In the genomic region with DNA sequence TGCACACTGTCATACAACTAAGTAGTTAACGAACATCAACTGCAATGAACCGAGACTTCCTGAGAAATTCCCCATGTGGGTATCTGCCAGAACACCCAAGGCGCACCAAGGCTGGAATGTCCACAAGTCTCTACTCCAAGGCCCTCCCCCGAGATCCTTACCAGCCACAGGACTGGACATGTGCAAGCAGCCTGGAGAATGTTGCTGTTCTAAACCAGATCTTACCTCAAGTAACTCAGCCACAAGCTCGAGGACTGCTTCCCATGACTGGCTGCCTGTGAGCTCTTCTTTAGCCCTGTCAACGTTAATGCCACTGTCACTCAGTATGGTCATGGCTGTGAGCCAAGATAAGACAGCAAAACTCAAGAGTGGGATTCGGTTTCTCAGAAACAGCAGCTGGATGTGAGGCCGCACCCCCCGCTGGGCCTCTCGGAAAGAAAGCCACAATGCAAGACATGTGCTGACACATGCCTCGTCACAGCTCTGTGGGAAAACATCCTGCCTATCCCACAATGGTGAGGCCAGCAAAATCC, we compare ENCODE assay signal across 8 mouse cellular contexts. TPM values are rescaled to one million over a fixed set of nuclear protein-coding genes. Genes with fewer than 3 reads are reported as not detected.
DNase-seq lines count a peak whose midpoint lies in the region; ATAC-seq and TF ChIP-seq lines count a peak whose summit lies in the region.

No protein-coding gene starts in this region.

- no peak for TF ChIP-seq EP300 in stomach, postnatal 0 days (optimal IDR thresholded peaks at IDR 0.05)

- H3K36me3 ChIP-seq in liver, embryonic 12.5 days: peaks cover 30% of the 10 kb centered on the region
- no peaks in the 10 kb centered on the region for H3K36me3 ChIP-seq in stomach, postnatal 0 days (ENCODE audit: control insufficient read depth, insufficient read depth, low read length)

- H3K9ac ChIP-seq in liver, embryonic 12.5 days: peak overlapping the region; percentile 73
- H3K9ac ChIP-seq in stomach, postnatal 0 days (ENCODE audit: low read length): no peak overlapping the region

- no peaks in the 10 kb centered on the region for H3K27me3 ChIP-seq in liver, embryonic 12.5 days (replicated peaks)
- no peaks in the 10 kb centered on the region for H3K27me3 ChIP-seq in stomach, postnatal 0 days (ENCODE audit: control insufficient read depth, insufficient read depth, low read length)

- peak overlapping the region; percentile 73 for H3K27ac ChIP-seq in gastrocnemius, adult 2 months
- peak overlapping the region; percentile 97 for H3K27ac ChIP-seq in liver, embryonic 12.5 days
- H3K27ac ChIP-seq in stomach, postnatal 0 days (replicated peaks): no peak overlapping the region; the same call in 1 of the 2 replicates

- intact Hi-C loops in gastrocnemius, adult 2 months (cut with DNase I): no loop called here

- no peak overlapping the region for H3K4me3 ChIP-seq in gastrocnemius, adult 2 months
- peak overlapping the region; percentile 61 for H3K4me3 ChIP-seq in liver, embryonic 12.5 days
- no peak overlapping the region for H3K4me3 ChIP-seq in stomach, postnatal 0 days (ENCODE audit: low read depth, low read length)

- H3K4me1 ChIP-seq in liver, embryonic 12.5 days: peaks cover 87% of the 10 kb centered on the region
- H3K4me1 ChIP-seq in stomach, postnatal 0 days (replicated peaks; ENCODE audit: control insufficient read depth, insufficient read depth): no peaks in the 10 kb centered on the region

- H3K4me2 ChIP-seq in liver, embryonic 12.5 days: peak overlapping the region; percentile 73
- no peak overlapping the region for H3K4me2 ChIP-seq in stomach, postnatal 0 days (replicated peaks; ENCODE audit: low read depth)

- no peak for TF ChIP-seq CTCF in gastrocnemius, adult 2 months (IDR thresholded peaks at IDR 0.05)
- TF ChIP-seq CTCF in stomach, postnatal 0 days (IDR thresholded peaks at IDR 0.05; ENCODE audit: low read depth): no peak

- peak; percentile 49 for DNase-seq in gastrocnemius, adult 2 months
- DNase-seq in gastrocnemius, postnatal 10 days: no peak
- peak; percentile 94 for DNase-seq in c-Kit-positive CD71-positive TER-119-positive erythroid progenitor cells, embryonic 14.5 days (ENCODE audit: low spot score)
- peak; percentile 46 for DNase-seq in heart, postnatal 4 days
- no peak for DNase-seq in stomach, postnatal 0 days (ENCODE audit: low spot score)
- DNase-seq in adrenal gland, postnatal 36 days: no peak

- peak; percentile 94 for ATAC-seq in liver, embryonic 12.5 days
- peak; percentile 53; the same call in 1 of the 2 replicates for ATAC-seq in stomach, postnatal 0 days (ENCODE audit: low FRiP score, low TSS enrichment)
- no peak for ATAC-seq in activated CD4-positive, CD25-positive, alpha-beta regulatory T cell, adult 4 months

- H3K9me3 ChIP-seq in liver, embryonic 12.5 days (replicated peaks): no peaks in the 10 kb centered on the region
- H3K9me3 ChIP-seq in stomach, postnatal 0 days (ENCODE audit: control insufficient read depth, low read length): no peaks in the 10 kb centered on the region

- 16% methylated on average over 11 of the region's 11 CpGs for WGBS in liver, embryonic 12.5 days (ENCODE audit: insufficient replicate concordance)
- WGBS in stomach, postnatal 0 days: 33% methylated on average over 11 of the region's 11 CpGs

RNA-seq across cellular contexts. Expression of gene Ston2, which starts 42.4 kb away (rescaled TPM):
- total RNA-seq in gastrocnemius, adult 2 months (2021): 10 to 100 TPM; 53.3 to 61.6 TPM
- total RNA-seq in gastrocnemius, postnatal 10 days (2021): 10 to 100 TPM; 42.7 to 51.4 TPM
- 1 to 10 TPM; 5.2 to 5.4 TPM for total RNA-seq in heart, postnatal 4 days (2021)
- polyA plus RNA-seq in liver, embryonic 12.5 days (2016; fragmentation: Nextera tagmentation; extraction: Ambion mirVana): 35.7 and 37.9 TPM in 2 replicates
- 5.4 and 5.5 TPM in 2 replicates for polyA plus RNA-seq in stomach, postnatal 0 days (2015; fragmentation: Nextera tagmentation; extraction: Ambion mirVana)
- polyA plus RNA-seq in activated CD4-positive, CD25-positive, alpha-beta regulatory T cell, adult 4 months (2017; shearing (Covaris generic)): under 1 TPM; 0.63 to 0.93 TPM
- 10 to 100 TPM in 1 of 2 experiments, 1 to 10 TPM in 1; 4.9 to 10.2 TPM for total RNA-seq in adrenal gland, postnatal 36 days (2021)

Comparison
In these comparisons a context has a peak if more than half of its experiments do, and no peak if none do; other contexts are left out.
1. DNase-seq: peak in gastrocnemius, adult 2 months (single experiment), c-Kit-positive CD71-positive TER-119-positive erythroid progenitor cells, embryonic 14.5 days (single experiment) and heart, postnatal 4 days (single experiment); none in gastrocnemius, postnatal 10 days (single experiment), stomach, postnatal 0 days (single experiment) and adrenal gland, postnatal 36 days (0 of 2).